Mouse (Mus musculus) layer of hippocampus, postnatal 36 days (tissue): ENCODE measurements around the gene Thrb. TPM values are rescaled to one million over a fixed set of nuclear protein-coding genes. Genes with fewer than 3 reads are reported as not detected.
"Not testable (repeated sequence)": the region's sequence is repeated elsewhere in the genome, so short reads cannot be mapped to it uniquely, and the experiment has no call there.

Source experiments
- DNase-seq, 2 experiments: peaks; one replicate each; pipeline ENCODE4 v3.0.0; 2022
- total RNA-seq, 2 experiments: library from RNA; stranded (reverse); gene quantifications; 2 replicates each; pipeline ENCODE4 v1.2.3; 2021

The Thrb gene
- total RNA-seq, 2 experiments from 2014 or later: 41.4 to 42.7 TPM

GRCm38 (mm10) chr14:17879446-17879845 is 219.4 kb downstream of the Thrb start:
- no peak for DNase-seq

- DNase-seq: no peak
Measured at GRCm38 (mm10) chr14:17884884-17885283, 224.8 kb downstream of the Thrb start.

GRCm38 (mm10) chr14:17885320-17885719 is 225.3 kb downstream of the Thrb start:
- no peak for DNase-seq

GRCm38 (mm10) chr14:17894791-17895190 is 234.7 kb downstream of the Thrb start:
- no peak for DNase-seq

- no peak for DNase-seq
Measured at GRCm38 (mm10) chr14:17899733-17900413, 239.8 kb downstream of the Thrb start.

- DNase-seq: no peak
Measured at GRCm38 (mm10) chr14:17900414-17900795, 240.3 kb downstream of the Thrb start.

GRCm38 (mm10) chr14:17902426-17902825 is 242.4 kb downstream of the Thrb start:
- DNase-seq: no peak

- DNase-seq: no peak
Measured at GRCm38 (mm10) chr14:17903121-17903520, 243.1 kb downstream of the Thrb start.

- DNase-seq: no peak
Measured at GRCm38 (mm10) chr14:17904554-17904953, 244.5 kb downstream of the Thrb start.

GRCm38 (mm10) chr14:17905627-17906026 is 245.6 kb downstream of the Thrb start:
- DNase-seq: no peak

GRCm38 (mm10) chr14:17906931-17907330 is 246.9 kb downstream of the Thrb start:
- no peak for DNase-seq

GRCm38 (mm10) chr14:17911157-17911556 is 251.1 kb downstream of the Thrb start:
- no peak for DNase-seq

GRCm38 (mm10) chr14:17912573-17913207 is 252.6 kb downstream of the Thrb start:
- no peak for DNase-seq

- no peak for DNase-seq
Measured at GRCm38 (mm10) chr14:17915556-17915955, 255.5 kb downstream of the Thrb start.

GRCm38 (mm10) chr14:17916651-17917050 is 256.6 kb downstream of the Thrb start:
- no peak for DNase-seq

GRCm38 (mm10) chr14:17917124-17917763 is 257.2 kb downstream of the Thrb start:
- DNase-seq: no peak

- no peak for DNase-seq
Measured at GRCm38 (mm10) chr14:17917899-17918298, 257.8 kb downstream of the Thrb start.

GRCm38 (mm10) chr14:17922807-17923704 is 263.0 kb downstream of the Thrb start:
- no peak for DNase-seq

- peak; percentile 50 to 64 for DNase-seq
Measured at GRCm38 (mm10) chr14:17927469-17927868, 267.4 kb downstream of the Thrb start.

- no peak for DNase-seq
Measured at GRCm38 (mm10) chr14:17929585-17929984, 269.5 kb downstream of the Thrb start.

GRCm38 (mm10) chr14:17933475-17933874 is 273.4 kb downstream of the Thrb start:
- no peak for DNase-seq

GRCm38 (mm10) chr14:17934779-17935178 is 274.7 kb downstream of the Thrb start:
- not testable (repeated sequence) for DNase-seq

- DNase-seq: no peak
Measured at GRCm38 (mm10) chr14:17954038-17954437, 294.0 kb downstream of the Thrb start.
